Mouse (Mus musculus): ENCODE results near the gene Taar8a. TPM values are rescaled to one million over a fixed set of nuclear protein-coding genes. Genes with fewer than 3 reads are reported as not detected.
A peak's percentile ranks its signal among the peaks of the same experiment; 100 is the strongest.
"Not testable (repeated sequence)": the region's sequence is repeated elsewhere in the genome, so short reads cannot be mapped to it uniquely, and the experiment has no call there.

Gene Taar8a
- polyA plus RNA-seq, 1 experiment, result not detected

DNA sequence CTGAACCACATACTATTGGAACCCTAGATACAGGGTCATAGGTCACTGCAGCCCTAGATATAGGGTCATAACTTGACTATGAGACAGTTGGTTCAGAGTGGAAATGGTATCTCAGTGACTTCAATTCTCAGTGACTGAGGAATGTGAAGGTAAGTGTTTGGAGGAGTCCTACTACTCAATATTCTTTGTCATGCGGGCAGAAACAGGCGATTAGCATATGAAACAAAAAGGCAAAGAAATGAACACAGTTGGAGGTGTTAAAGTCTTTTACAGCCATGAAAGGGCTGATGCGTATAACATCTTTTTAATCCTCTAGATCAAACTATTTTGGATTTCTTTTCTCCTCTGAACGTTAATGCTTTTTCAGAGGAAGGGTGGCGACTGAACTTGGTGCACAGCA, 9.6 kb downstream of the Taar8a start:
- TF ChIP-seq POLR2A (IDR thresholded peaks at IDR 0.05; ENCODE audit: borderline replicate concordance, extremely low read depth, low read depth, low read length) (no peak), CTCF (IDR thresholded peaks at IDR 0.05; ENCODE audit: insufficient read depth, low read length) (no peak)
- H3K4me1 ChIP-seq (ENCODE audit: control insufficient read depth, insufficient read depth, low read length), result no peaks in the 10 kb centered on the region; the same call in 1 of the 2 replicates
- H3K4me3 ChIP-seq (replicated peaks; ENCODE audit: extremely low read depth, low read depth, low read length), result no peak overlapping the region
- WGBS, result 77% methylated on average over 5 of the region's 5 CpGs
- no peak for DNase-seq

DNA sequence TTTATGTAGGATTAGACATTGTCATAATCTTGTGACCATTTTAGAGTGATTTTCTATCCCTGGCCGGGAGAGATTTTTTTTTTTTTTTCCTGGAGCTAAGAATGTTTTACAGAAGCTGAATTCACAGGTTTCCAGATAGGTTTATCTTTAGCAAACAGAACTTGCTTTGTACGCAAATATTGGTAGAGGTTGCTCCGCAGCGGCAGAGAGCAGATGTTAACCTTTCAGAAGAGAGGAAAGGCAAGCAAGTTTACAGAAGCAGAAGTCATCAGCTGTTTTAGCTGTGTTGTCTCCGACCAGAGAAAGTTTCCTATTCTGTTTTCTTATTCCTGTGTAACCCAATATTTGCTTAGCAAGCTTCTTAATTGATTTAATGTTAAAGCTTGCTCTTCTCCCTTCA, 10.3 kb downstream of the Taar8a start:
- Histone ChIP-seq H3K4me3 (replicated peaks; ENCODE audit: extremely low read depth, low read depth, low read length) (no peak overlapping the region), H3K4me1 (ENCODE audit: control insufficient read depth, insufficient read depth, low read length) (no peaks in the 10 kb centered on the region; the same call in 1 of the 2 replicates)
- no peak for DNase-seq
- TF ChIP-seq CTCF (IDR thresholded peaks at IDR 0.05; ENCODE audit: insufficient read depth, low read length) (no peak), POLR2A (IDR thresholded peaks at IDR 0.05; ENCODE audit: borderline replicate concordance, extremely low read depth, low read depth, low read length) (no peak)
- WGBS, result 58% methylated on average over 5 of the region's 5 CpGs

DNA sequence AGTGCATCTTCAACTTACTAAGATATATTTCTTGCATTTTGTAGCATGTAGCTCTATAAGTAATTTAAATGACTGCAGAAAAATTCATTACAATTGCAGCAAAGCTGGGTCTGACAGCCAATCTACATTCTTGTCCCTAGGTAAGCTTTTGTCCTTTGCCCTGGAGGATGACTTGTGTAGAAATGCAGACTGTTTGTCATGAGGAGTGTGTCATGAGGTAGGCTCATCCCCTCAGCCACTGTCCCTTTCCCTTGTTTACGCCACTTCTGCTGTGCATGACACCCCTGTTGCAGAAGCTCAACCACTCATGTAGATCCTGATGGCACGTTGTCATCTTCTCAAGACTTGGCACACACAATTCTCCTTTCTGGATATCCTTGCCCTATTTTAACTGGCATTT, 10.9 kb downstream of the Taar8a start:
- TF ChIP-seq CTCF (IDR thresholded peaks at IDR 0.05; ENCODE audit: insufficient read depth, low read length) (no peak), POLR2A (IDR thresholded peaks at IDR 0.05; ENCODE audit: borderline replicate concordance, extremely low read depth, low read depth, low read length) (no peak)
- 76% methylated on average over 2 of the region's 2 CpGs for WGBS
- no peak for DNase-seq
- no peaks in the 10 kb centered on the region; the same call in 1 of the 2 replicates for H3K4me1 ChIP-seq (ENCODE audit: control insufficient read depth, insufficient read depth, low read length)
- H3K4me3 ChIP-seq (replicated peaks; ENCODE audit: extremely low read depth, low read depth, low read length), result no peak overlapping the region

DNA sequence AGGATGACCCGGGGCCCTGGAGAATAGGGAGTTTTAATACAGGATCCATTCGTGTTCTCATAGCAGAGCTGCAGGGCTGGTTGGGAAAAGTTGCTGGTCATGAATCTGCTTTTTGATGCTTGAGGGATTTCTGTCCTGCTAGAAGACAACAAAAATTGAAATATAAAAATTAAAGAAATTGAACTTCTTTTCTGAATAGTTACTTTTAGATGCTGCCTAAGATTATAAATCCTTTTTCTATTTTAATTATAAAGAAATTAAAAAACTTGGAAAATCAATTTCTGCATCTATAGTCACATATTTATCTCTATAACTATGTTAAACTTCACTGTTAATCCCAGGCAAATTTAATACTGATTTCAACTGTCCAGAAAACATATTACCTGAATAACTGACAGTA, 15.9 kb downstream of the Taar8a start, which contains the start of gene Taar8b:
Taar8b (minus strand) TSS at position 101 of the 400 bp plus-strand sequence.
- Histone ChIP-seq H3K4me3 (replicated peaks; ENCODE audit: extremely low read depth, low read depth, low read length) (no peak within 1 kb of the TSS), H3K4me1 (ENCODE audit: control insufficient read depth, insufficient read depth, low read length) (no peaks in the 10 kb centered on the region; the same call in 1 of the 2 replicates)
- no peak for DNase-seq
- WGBS, result 59% methylated on average over 2 of the region's 2 CpGs
- TF ChIP-seq CTCF (IDR thresholded peaks at IDR 0.05; ENCODE audit: insufficient read depth, low read length) (no peak), POLR2A (IDR thresholded peaks at IDR 0.05; ENCODE audit: borderline replicate concordance, extremely low read depth, low read depth, low read length) (no peak)

DNA sequence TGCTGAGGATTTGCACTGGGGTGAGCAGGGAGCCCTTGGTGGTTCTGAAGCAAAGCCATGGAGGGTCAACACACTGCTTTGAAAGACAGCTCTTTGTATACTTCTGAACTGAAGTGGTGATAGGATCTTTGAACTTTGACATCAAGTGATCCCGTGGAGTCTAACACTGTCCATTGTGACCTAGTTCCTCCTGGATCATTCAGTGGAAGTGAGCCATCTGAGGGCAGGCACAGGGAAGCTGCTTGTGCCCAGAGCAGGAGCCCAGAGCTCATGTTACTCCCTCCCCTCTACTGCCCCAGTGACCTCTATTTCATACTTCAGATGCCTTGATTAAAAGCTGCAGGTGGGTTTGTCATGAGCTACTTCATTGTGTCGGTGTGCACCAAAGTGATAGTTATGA, 20.7 kb downstream of the Taar8a start:
- not testable (repeated sequence) for H3K4me3 ChIP-seq (replicated peaks; ENCODE audit: extremely low read depth, low read depth, low read length); H3K4me1 ChIP-seq (ENCODE audit: control insufficient read depth, insufficient read depth, low read length); DNase-seq
- WGBS, result 34% methylated on average over 2 of the region's 2 CpGs

DNA sequence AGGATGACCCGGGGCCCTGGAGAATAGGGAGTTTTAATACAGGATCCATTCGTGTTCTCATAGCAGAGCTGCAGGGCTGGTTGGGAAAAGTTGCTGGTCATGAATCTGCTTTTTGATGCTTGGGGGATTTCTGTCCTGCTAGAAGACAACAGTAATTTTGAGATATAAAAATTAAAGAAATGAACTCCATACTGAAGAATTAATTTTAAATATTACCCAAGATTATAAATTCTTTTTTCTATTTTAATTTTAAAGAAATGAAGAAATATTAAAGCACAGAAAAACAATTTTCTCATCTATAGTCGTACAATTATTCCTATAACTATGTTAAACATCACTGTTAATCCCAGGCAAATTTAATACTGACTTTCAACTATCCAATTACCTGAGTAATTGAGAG, 25.5 kb downstream of the Taar8a start, which contains the start of gene Taar8c:
Taar8c (minus strand) TSS at position 101 of the 400 bp plus-strand sequence.
- H3K4me1 ChIP-seq (ENCODE audit: control insufficient read depth, insufficient read depth, low read length); DNase-seq; H3K4me3 ChIP-seq (replicated peaks; ENCODE audit: extremely low read depth, low read depth, low read length): not testable (repeated sequence)
- 81% methylated on average over 1 of the region's 3 CpGs for WGBS

DNA sequence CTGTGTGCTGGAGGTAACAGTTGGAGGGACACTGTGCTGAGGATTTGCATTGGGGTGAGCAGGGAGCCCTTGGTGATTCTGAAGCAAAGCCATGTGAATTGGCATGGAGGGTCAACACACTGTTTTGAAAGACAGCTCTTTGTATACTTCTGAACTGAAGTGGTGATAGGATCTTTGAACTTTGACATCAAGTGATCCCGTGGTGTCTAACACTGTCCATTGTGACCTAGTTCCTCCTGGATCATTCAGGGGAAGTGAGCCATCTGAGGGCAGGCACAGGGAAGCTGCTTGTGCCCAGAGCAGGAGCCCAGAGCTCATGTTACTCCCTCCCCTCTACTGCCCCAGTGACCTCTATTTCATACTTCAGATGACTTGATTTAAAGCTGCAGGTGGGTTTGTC, 27.0 kb downstream of the Taar8a start:
- not testable (repeated sequence) for H3K4me3 ChIP-seq (replicated peaks; ENCODE audit: extremely low read depth, low read depth, low read length); DNase-seq; H3K4me1 ChIP-seq (ENCODE audit: control insufficient read depth, insufficient read depth, low read length)
- 10% methylated on average over 1 of the region's 1 CpGs for WGBS

DNA sequence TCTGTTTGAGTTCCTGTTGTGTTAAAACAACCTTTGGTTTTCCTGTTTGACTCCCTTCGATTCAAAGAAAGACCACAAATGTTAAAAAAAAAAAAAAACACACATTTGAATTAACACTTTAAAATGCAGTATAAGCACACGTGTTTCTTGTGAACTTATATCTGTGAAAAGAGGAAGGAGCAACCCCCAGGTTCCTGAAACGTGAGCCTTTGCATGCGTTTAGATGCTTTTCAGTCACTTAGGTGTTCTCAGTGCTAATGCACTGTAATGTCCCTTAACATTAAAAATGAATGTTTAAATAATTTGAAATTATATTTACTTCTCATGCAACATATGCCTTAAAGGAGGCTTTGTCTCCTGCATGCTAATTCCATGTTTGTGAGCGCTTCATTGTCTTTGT, 31.4 kb downstream of the Taar8a start:
- TF ChIP-seq POLR2A (IDR thresholded peaks at IDR 0.05; ENCODE audit: borderline replicate concordance, extremely low read depth, low read depth, low read length) (no peak), CTCF (IDR thresholded peaks at IDR 0.05; ENCODE audit: insufficient read depth, low read length) (no peak)
- WGBS, result 47% methylated on average over 5 of the region's 5 CpGs
- no peak for DNase-seq
- H3K4me1 ChIP-seq (ENCODE audit: control insufficient read depth, insufficient read depth, low read length), result no peaks in the 10 kb centered on the region
- no peak overlapping the region for H3K4me3 ChIP-seq (replicated peaks; ENCODE audit: extremely low read depth, low read depth, low read length)

DNA sequence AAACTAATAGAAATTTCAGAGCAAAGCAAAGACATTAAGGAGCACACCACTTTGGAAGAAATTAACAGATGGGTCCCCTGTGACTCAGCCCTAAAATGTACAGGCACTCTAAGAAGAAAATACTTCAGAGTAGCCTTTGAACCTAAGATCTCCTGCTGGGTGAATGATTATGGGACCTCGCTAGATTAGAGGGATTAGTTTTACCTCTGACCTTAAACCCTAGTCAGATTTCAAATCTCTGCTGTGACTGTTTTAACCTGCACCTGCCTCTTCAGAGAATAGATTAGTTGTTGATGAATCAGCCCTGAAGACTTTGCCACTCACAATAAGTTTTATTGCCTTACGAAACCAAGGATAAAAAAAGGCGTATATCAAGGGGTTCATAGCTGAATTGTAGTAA, 31.9 kb downstream of the Taar8a start:
- 81% methylated on average over 3 of the region's 3 CpGs for WGBS
- Histone ChIP-seq H3K4me1 (ENCODE audit: control insufficient read depth, insufficient read depth, low read length) (no peaks in the 10 kb centered on the region), H3K4me3 (replicated peaks; ENCODE audit: extremely low read depth, low read depth, low read length) (no peak overlapping the region)
- no peak for TF ChIP-seq POLR2A (IDR thresholded peaks at IDR 0.05; ENCODE audit: borderline replicate concordance, extremely low read depth, low read depth, low read length)
- no peak for TF ChIP-seq CTCF (IDR thresholded peaks at IDR 0.05; ENCODE audit: insufficient read depth, low read length)
- no peak for DNase-seq

DNA sequence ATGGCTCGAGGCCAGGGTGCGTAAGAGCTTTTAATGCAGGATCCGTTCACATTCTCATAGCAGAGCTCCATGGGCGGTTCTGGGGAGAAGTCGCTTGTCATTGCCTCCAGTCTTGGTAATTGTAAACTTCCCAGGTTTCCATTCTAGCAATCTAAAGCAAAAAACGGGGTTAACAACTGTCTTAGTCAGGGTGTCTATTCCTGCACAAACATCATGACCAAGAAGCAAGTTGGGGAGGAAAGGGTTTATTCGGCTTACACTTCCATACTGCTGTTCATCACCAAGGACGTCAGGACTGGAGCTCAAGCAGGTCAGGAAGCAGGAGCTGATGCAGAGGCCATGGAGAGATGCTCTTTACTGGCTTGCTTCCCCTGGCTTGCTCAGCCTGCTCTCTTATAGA, 33.1 kb downstream of the Taar8a start, which contains the start of gene Taar9:
Taar9 (minus strand) TSS at position 101 of the 400 bp plus-strand sequence.
- H3K4me3 ChIP-seq (replicated peaks; ENCODE audit: extremely low read depth, low read depth, low read length); DNase-seq; H3K4me1 ChIP-seq (ENCODE audit: control insufficient read depth, insufficient read depth, low read length): not testable (repeated sequence)
- 75% methylated on average over 8 of the region's 8 CpGs for WGBS

DNA sequence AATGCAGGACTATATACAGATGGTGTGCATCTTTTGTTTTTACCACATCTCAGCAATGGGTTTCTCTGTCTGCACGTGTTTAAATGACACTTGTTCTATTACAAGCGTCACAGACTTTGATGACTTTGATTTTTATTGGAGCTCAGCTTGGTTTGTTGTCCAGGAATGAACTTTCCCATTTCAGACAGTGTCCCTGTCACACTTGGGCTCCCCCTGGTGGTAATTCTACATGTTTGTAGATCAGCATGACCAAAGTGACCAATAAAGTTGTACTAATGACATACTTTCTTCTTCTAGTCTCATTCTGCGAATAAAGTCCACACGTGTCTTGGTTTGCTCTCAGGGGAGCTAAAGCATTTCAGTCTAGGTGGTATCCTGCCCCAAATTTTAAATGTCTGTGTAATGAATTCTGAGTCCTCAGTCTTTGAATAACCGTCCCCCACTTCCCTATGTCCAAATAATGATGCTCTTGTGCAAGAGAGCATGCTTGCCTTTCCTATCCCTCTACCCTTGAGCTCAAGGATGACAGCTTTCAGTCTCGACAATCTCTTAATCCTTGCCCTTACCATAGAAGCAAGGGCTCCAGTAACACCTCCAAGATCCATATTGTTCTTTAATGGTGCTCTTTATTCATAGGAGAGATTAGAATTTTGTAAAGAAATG, 34.9 kb downstream of the Taar8a start:
- no peak for DNase-seq
- 39% methylated on average over 6 of the region's 6 CpGs for WGBS
- TF ChIP-seq POLR2A (IDR thresholded peaks at IDR 0.05; ENCODE audit: borderline replicate concordance, extremely low read depth, low read depth, low read length) (no peak), CTCF (IDR thresholded peaks at IDR 0.05; ENCODE audit: insufficient read depth, low read length) (peak; percentile 3; the same call in 1 of the 2 replicates)
- no peaks in the 10 kb centered on the region for H3K4me1 ChIP-seq (ENCODE audit: control insufficient read depth, insufficient read depth, low read length)
- H3K4me3 ChIP-seq (replicated peaks; ENCODE audit: extremely low read depth, low read depth, low read length), result no peak overlapping the region

Other genes starting within 250 kb of the Taar8a start
- 4.3 and 4.8 TPM in 2 replicates for gene Vnn3, start 225.0 kb upstream of the Taar8a start, polyA plus RNA-seq (2012; rRNA removed)
- gene Vnn1, start 181.8 kb upstream of the Taar8a start, polyA plus RNA-seq (2012; rRNA removed), result 12.0 and 18.9 TPM in 2 replicates
- gene Taar1, start 156.1 kb upstream of the Taar8a start, polyA plus RNA-seq (2012; rRNA removed), result not detected in 2 replicates
- gene Taar2, start 137.9 kb upstream of the Taar8a start, polyA plus RNA-seq (2012; rRNA removed), result 0.27 TPM in 1 of 2 replicates, not detected in the other
- gene Taar3, start 126.9 kb upstream of the Taar8a start, polyA plus RNA-seq (2012; rRNA removed), result not detected in 2 replicates
- gene Taar4, start 116.0 kb upstream of the Taar8a start, polyA plus RNA-seq (2012; rRNA removed), result not detected in 2 replicates
- gene Taar5, start 105.8 kb upstream of the Taar8a start, polyA plus RNA-seq (2012; rRNA removed), result not detected in 2 replicates
- not detected in 2 replicates for gene Taar6, start 90.9 kb upstream of the Taar8a start, polyA plus RNA-seq (2012; rRNA removed)
- gene Taar7a, start 83.0 kb upstream of the Taar8a start, polyA plus RNA-seq (2012; rRNA removed), result not detected in 2 replicates
- not detected in 2 replicates for gene Taar7b, start 76.6 kb upstream of the Taar8a start, polyA plus RNA-seq (2012; rRNA removed)
- not detected in 2 replicates for gene Taar7d, start 49.3 kb upstream of the Taar8a start, polyA plus RNA-seq (2012; rRNA removed)
- not detected in 2 replicates for gene Taar7e, start 38.9 kb upstream of the Taar8a start, polyA plus RNA-seq (2012; rRNA removed)
- not detected in 2 replicates for gene Taar7f, start 27.0 kb upstream of the Taar8a start, polyA plus RNA-seq (2012; rRNA removed)
- gene Taar8b, start 15.8 kb downstream of the Taar8a start, polyA plus RNA-seq (2012; rRNA removed), result not detected in 2 replicates
- not detected in 2 replicates for gene Taar8c, start 25.4 kb downstream of the Taar8a start, polyA plus RNA-seq (2012; rRNA removed)
- gene Taar9, start 33.0 kb downstream of the Taar8a start, polyA plus RNA-seq (2012; rRNA removed), result not detected in 2 replicates
- gene Stx7, start 72.8 kb downstream of the Taar8a start, polyA plus RNA-seq (2012; rRNA removed), result 91.9 and 97.8 TPM in 2 replicates
- gene Moxd1, start 147.0 kb downstream of the Taar8a start, polyA plus RNA-seq (2012; rRNA removed), result 1.3 and 1.9 TPM in 2 replicates